Mouse (Mus musculus): Measurements from ENCODE around the gene Dapl1. TPM values are rescaled to one million over a fixed set of nuclear protein-coding genes. Genes with fewer than 3 reads are reported as not detected.

The Dapl1 gene
- polyA plus RNA-seq, 1 experiment: not detected

GRCm38 (mm10) chr2:59522079-59522684 is 37.7 kb downstream of the Dapl1 start:
- TF ChIP-seq CTCF (IDR thresholded peaks at IDR 0.05; ENCODE audit: borderline replicate concordance, extremely low read depth, insufficient read depth, insufficient read length) (peak; percentile 91; the same call in 1 of the 2 replicates), POLR2A (IDR thresholded peaks at IDR 0.05; ENCODE audit: borderline replicate concordance, extremely low read depth, insufficient read depth, insufficient read length, poor library complexity, severe bottlenecking) (no peak)
- peak; percentile 93 for DNase-seq (ENCODE audit: low read depth)

- no peak for DNase-seq (ENCODE audit: low read depth)
- no peak for TF ChIP-seq CTCF (IDR thresholded peaks at IDR 0.05; ENCODE audit: borderline replicate concordance, extremely low read depth, insufficient read depth, insufficient read length)
- TF ChIP-seq POLR2A (IDR thresholded peaks at IDR 0.05; ENCODE audit: borderline replicate concordance, extremely low read depth, insufficient read depth, insufficient read length, poor library complexity, severe bottlenecking): no peak
Measured at GRCm38 (mm10) chr2:59523526-59523925, 39.1 kb downstream of the Dapl1 start.

DNA sequence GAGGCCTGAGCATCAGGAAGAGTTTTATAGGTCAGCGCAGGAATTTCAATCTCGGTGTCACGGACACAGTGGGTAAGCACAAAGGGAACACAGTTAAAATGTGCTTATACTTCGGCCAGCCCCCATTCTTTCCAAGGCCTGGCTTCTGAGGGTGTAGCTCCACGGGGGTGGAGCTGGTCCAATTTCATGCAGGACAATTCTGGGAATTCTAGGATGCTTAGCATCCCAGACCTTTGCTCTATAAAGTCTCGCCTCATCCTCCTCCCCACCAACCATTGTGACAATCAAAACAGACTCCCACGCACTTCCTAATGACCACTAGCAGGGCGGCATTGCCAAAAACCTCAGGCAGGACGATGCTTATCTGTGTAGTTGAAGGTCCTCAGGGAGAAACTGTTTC is 42.4 kb downstream of the Dapl1 start:
- TF ChIP-seq CTCF (IDR thresholded peaks at IDR 0.05; ENCODE audit: borderline replicate concordance, extremely low read depth, insufficient read depth, insufficient read length) (no peak), POLR2A (IDR thresholded peaks at IDR 0.05; ENCODE audit: borderline replicate concordance, extremely low read depth, insufficient read depth, insufficient read length, poor library complexity, severe bottlenecking) (no peak)
- DNase-seq (ENCODE audit: low read depth): no peak

GRCm38 (mm10) chr2:59529574-59530080 is 45.2 kb downstream of the Dapl1 start:
- DNase-seq (ENCODE audit: low read depth): peak; percentile 62
- TF ChIP-seq POLR2A (IDR thresholded peaks at IDR 0.05; ENCODE audit: borderline replicate concordance, extremely low read depth, insufficient read depth, insufficient read length, poor library complexity, severe bottlenecking) (no peak), CTCF (IDR thresholded peaks at IDR 0.05; ENCODE audit: borderline replicate concordance, extremely low read depth, insufficient read depth, insufficient read length) (no peak)

DNA sequence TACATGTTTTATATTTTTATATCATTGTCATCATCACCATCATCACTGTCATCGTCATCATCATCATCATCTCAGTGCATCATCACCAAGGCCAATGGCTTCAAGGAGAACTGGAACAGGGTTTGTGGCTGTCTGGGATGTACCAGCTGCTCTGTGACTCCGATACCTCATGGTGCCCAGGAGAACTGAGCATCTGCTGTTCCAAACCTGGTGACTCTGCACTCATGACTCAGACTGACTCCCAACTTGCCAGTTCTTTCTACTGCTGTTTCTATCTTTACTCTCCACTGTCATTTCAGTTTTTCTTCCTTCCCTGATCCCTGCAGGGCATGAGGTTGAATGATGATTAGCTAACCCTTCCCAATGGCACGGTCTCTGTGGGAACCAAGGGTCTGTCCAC is 46.4 kb downstream of the Dapl1 start:
- no peak for DNase-seq (ENCODE audit: low read depth)
- no peak for TF ChIP-seq CTCF (IDR thresholded peaks at IDR 0.05; ENCODE audit: borderline replicate concordance, extremely low read depth, insufficient read depth, insufficient read length)
- TF ChIP-seq POLR2A (IDR thresholded peaks at IDR 0.05; ENCODE audit: borderline replicate concordance, extremely low read depth, insufficient read depth, insufficient read length, poor library complexity, severe bottlenecking): no peak

DNA sequence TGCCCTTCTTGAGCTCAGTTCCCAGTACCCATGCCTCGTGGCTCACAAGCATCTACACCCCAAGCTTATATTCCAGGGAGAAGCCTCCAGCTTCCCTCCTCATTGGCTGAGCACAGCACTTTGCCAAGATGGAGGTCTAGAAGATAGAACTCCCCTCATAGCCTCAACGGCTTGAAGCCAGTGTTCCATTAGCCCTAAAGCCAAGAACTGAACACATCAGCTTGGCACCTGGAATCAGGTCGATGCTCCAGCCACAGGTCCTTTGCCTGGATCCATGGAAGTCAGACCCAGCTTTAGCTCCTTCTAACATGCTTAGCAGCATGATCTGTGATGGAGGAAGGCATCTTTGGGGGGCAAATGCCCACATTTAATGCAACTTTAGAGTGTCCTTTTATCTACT is 48.5 kb downstream of the Dapl1 start:
- no peak for DNase-seq (ENCODE audit: low read depth)
- no peak for TF ChIP-seq CTCF (IDR thresholded peaks at IDR 0.05; ENCODE audit: borderline replicate concordance, extremely low read depth, insufficient read depth, insufficient read length)
- TF ChIP-seq POLR2A (IDR thresholded peaks at IDR 0.05; ENCODE audit: borderline replicate concordance, extremely low read depth, insufficient read depth, insufficient read length, poor library complexity, severe bottlenecking): no peak

GRCm38 (mm10) chr2:59533504-59533903 is 49.1 kb downstream of the Dapl1 start:
- no peak for DNase-seq (ENCODE audit: low read depth)
- TF ChIP-seq POLR2A (IDR thresholded peaks at IDR 0.05; ENCODE audit: borderline replicate concordance, extremely low read depth, insufficient read depth, insufficient read length, poor library complexity, severe bottlenecking) (no peak), CTCF (IDR thresholded peaks at IDR 0.05; ENCODE audit: borderline replicate concordance, extremely low read depth, insufficient read depth, insufficient read length) (no peak)

DNA sequence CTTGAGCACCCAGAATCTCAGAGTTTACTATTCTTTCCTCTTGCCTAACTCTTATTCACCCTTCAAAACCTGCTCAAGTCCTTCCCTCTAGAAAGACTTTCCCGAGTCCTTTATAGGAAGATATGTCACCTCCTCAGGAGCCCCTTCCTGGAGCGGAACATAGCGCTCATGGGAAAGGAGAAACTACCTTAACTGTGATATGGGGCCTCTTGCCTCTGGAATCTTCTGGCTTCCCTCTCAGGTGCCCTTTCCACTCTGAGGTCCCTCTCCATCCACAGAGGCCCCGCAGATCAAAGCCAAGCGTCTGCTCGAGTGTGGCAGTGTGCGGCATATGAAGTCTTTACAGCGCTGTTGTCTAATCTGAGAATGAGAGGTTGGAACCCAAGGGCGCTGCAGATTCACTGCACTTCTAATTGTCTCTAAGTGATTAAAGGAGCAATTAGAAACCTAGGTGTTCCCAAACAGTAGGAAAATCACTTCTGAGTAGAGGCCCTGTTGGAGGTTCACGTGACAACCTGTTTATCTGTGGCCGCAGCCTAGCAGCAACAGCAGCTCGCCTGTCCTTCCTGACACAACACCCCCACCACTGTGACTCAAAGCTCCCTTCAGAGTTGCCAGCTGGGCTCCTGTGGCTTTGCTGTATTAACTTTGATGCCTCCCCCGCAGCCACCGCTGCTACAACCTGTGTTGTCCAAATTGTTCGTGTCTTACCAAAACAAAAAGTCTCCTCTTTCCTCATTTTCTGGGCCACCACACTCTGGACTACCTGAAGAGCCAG is 49.7 kb downstream of the Dapl1 start:
- DNase-seq (ENCODE audit: low read depth): no peak
- TF ChIP-seq CTCF (IDR thresholded peaks at IDR 0.05; ENCODE audit: borderline replicate concordance, extremely low read depth, insufficient read depth, insufficient read length): no peak
- TF ChIP-seq POLR2A (IDR thresholded peaks at IDR 0.05; ENCODE audit: borderline replicate concordance, extremely low read depth, insufficient read depth, insufficient read length, poor library complexity, severe bottlenecking): no peak

- TF ChIP-seq POLR2A (IDR thresholded peaks at IDR 0.05; ENCODE audit: borderline replicate concordance, extremely low read depth, insufficient read depth, insufficient read length, poor library complexity, severe bottlenecking): no peak
- no peak for TF ChIP-seq CTCF (IDR thresholded peaks at IDR 0.05; ENCODE audit: borderline replicate concordance, extremely low read depth, insufficient read depth, insufficient read length)
- no peak for DNase-seq (ENCODE audit: low read depth)
Measured at GRCm38 (mm10) chr2:59536958-59537357, 52.5 kb downstream of the Dapl1 start.

DNA sequence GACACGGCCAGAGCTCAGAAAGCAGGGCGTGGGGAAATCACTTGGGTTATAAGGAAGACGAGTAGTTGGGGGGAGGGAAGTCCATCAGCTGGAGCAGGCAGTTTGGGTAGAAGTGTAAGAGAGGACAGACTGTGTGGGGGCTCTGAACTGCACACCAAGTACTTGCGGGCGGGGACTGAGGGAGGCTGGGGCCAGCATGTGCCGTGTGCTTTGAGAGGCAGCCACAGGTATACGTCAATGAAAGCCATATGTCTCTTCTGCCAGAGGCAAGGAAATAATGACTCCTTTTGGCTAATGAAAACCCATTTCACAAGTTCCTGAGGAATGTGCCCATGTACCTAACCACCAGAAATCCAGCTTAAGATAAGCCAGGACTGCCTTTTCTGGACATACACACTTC is 53.6 kb downstream of the Dapl1 start:
- no peak for DNase-seq (ENCODE audit: low read depth)
- TF ChIP-seq CTCF (IDR thresholded peaks at IDR 0.05; ENCODE audit: borderline replicate concordance, extremely low read depth, insufficient read depth, insufficient read length): no peak
- no peak for TF ChIP-seq POLR2A (IDR thresholded peaks at IDR 0.05; ENCODE audit: borderline replicate concordance, extremely low read depth, insufficient read depth, insufficient read length, poor library complexity, severe bottlenecking)

GRCm38 (mm10) chr2:59539796-59540195 is 55.3 kb downstream of the Dapl1 start:
- TF ChIP-seq POLR2A (IDR thresholded peaks at IDR 0.05; ENCODE audit: borderline replicate concordance, extremely low read depth, insufficient read depth, insufficient read length, poor library complexity, severe bottlenecking) (no peak), CTCF (IDR thresholded peaks at IDR 0.05; ENCODE audit: borderline replicate concordance, extremely low read depth, insufficient read depth, insufficient read length) (no peak)
- DNase-seq (ENCODE audit: low read depth): no peak
